Mouse (Mus musculus) urinary bladder, postnatal 36 days (tissue): ENCODE results near the gene Lrch1.

Experiments
- DNase-seq, 2 experiments: peaks; one replicate each; pipeline ENCODE4 v3.0.0; 2022; ENCODE audit warnings: low spot score in 2 of 2, mixed read lengths in 1 of 2

The Lrch1 gene

GRCm38 (mm10) chr14:74814848-74815789 is 132.6 kb downstream of the Lrch1 start:
- no peak for DNase-seq

DNA sequence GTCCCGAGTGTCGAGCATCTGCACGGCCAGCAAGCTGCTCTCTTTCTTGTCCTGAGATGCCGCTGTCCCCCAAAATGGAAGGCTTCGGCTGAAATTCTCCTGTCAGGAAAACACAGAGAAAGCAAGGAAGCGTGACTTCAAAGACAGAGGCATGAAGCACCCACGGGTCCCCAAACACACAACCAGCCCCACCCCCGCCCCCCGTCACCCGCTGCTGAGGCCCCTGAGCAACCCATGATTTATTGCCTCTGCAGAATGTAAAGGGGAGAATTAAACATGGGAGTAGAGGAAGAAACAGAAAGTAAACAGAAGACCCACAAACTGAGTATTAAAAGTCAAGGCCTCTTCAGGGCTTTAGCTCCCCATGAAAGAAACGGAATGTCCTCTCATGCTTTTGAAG is 136.1 kb downstream of the Lrch1 start:
- DNase-seq: no peak

DNA sequence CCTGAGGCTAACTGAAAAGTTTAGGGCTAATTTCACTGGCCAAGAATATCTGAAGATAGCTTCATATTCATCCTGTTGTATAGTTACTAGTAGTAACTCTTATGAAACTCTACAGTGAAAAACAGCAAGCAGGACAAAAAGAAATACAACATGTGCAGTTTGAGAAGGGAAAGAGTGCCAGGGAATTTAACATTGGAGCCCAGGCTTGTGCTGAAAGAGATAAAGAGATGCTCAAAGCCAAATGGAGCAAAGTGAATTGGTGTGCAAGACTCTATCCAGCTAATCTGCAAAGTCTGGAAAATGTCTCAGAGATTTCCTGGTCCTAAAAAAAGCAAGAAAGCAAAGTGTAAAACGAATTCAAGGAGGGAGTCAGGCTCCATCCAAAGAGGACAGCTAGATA is 145.7 kb downstream of the Lrch1 start:
- DNase-seq: no peak

- DNase-seq: no peak
Observed at GRCm38 (mm10) chr14:74798063-74798890, 149.4 kb downstream of the Lrch1 start.

GRCm38 (mm10) chr14:74797386-74798062 is 150.2 kb downstream of the Lrch1 start:
- DNase-seq: no peak

DNA sequence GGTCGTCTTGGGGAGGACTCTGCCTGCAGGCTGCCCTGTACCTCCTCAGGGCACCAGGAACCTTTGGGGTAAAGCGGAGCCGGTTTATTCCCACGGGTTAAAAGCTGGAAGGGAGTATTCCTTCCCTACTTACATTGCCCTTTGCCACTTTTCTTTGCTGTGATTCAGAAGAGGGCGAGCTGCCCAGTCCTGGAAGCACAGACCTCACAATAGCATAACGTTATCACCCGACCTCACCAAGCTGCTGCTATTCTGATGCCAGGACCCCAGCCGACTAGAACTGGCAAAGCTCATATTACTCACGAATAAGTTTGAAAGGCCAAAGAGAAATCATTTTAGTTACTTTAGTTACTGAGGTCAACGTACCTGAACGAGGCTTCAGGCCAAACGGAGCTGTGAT is 152.7 kb downstream of the Lrch1 start:
- DNase-seq: no peak

DNA sequence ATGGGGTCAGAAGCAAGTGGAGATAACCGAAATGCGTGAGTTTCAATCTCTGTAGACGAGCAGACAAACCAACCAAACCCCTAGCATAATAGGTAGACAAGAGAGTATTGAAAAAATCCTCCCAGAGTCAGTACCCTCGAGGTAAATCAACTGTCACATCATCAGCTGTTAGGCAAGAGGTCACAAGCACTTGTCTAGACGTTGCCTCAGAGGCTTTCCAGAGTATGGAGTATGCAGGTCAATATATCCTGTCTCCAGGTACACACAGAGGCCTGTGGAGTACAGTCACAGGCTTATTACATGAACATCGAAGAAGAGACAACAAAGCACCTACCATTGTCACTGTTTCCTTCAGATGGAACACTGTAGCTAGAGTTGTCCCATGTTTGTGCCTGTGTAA is 154.9 kb downstream of the Lrch1 start:
- no peak for DNase-seq

DNA sequence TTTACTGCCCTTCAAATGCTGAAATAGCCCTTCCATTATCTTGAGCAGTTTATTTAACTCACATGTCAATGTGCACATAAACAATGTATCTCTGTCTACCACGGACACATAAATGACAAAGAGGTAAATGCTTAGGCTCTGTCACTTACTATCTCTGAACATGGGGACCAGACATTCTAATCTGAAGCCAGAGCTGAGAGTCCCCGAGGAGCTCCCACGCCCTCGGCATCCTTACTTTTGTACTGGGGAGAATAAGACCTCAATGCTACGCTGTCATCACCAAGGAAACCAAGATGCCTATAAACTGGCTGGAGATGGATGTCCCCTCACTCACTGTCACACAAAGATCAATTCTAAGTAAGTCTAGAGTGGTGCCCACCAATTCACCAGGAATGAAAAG is 157.1 kb downstream of the Lrch1 start:
- no peak for DNase-seq

GRCm38 (mm10) chr14:74788766-74789165 is 158.9 kb downstream of the Lrch1 start:
- DNase-seq: peak in 1 of 2 experiments; percentile 14

DNA sequence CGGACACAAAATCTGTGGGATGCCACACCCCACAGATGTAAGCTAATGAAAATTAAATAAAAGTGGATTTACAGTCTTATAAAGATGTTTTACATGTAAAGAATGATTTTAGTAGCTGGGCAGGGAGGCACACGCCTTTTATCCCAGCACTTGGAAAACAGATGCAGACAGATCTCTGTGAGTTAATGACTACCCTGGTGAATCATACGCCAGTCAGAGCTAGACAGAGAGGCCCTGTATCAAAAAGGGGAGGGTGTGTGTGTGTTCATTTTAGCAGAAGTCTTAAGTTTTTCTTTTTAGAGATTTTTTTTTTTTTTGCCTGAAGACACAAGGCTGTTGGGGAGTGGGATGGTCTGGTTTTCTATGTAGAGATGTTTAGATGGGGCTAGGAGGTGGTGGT is 160.0 kb downstream of the Lrch1 start:
- no peak for DNase-seq

DNA sequence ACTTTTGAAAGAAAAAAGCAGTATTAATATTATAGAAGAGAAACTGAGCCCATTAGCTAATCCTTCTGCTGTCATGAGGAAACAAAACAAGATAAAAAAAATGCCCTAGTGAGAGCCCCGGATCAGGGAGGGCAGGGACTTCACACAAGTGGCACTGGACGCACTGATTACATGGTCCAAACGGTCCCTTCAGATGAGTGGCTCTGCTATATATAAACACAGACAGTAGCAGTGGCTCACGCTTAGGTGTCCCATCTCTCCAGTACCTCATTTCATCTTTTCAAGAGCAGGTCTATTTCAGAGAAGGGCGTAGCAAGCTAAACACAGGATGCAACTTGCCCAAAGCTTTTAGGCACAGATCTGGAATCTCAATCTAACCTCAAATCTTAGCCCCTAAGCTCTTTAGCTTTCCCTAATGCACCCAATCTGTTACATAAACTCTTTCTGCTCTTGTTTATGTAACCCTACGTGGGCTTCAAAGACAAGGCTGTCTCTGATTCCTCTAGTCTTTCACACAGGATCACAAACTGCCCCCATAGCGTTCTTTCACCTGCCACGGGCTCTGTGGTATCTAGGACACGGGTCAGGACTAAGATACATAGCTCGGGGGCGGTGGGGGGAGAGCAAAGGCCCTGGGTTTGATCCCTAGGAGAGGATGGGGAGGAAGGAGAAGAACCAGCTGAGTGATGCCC is 163.3 kb downstream of the Lrch1 start:
- no peak for DNase-seq

- no peak for DNase-seq
Observed at GRCm38 (mm10) chr14:74774046-74774619, 173.5 kb downstream of the Lrch1 start.

GRCm38 (mm10) chr14:74767892-74768291 is 179.8 kb downstream of the Lrch1 start:
- no peak for DNase-seq

DNA sequence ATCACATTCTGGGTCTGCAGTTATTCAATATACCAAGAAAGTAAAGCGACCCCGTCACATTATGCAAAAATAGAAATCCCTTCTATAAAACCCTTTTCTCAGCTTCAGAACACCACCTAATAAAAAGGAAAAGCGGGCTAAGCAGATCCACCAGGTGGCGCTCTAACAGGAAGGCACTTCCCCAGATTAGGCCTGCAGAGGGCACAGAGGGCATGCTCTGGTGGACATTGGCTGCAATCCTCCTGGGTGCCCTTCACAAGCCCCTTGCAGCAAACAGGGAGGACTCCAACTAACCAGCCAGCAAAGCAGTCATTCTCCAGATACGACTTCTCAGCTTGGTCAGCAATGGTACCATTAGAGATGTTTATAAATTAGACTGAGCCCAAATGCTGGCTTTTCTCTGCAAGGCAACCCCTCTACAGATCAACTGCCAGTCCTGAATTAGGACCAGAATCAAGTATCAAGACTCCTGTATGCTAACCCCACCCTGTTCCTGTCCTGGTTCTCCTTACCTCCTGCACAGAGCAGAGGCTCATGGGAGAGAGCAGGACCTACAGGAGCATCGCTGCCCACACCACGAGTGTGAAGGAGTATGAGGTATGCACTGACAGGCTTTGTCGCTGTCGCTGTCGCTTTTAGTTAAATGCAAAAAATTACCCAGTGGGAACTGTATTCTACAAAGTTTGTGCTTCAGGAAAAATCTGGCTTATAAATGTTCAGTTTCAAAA is 183.3 kb downstream of the Lrch1 start:
- DNase-seq: peak; percentile 53 to 64

- no peak for DNase-seq
Observed at GRCm38 (mm10) chr14:74736850-74737249, 210.8 kb downstream of the Lrch1 start.

GRCm38 (mm10) chr14:74735471-74735870 is 212.2 kb downstream of the Lrch1 start:
- no peak for DNase-seq

- no peak for DNase-seq
Observed at GRCm38 (mm10) chr14:74733397-74733796, 214.3 kb downstream of the Lrch1 start.

- peak; percentile 95 for DNase-seq
Observed at GRCm38 (mm10) chr14:74732079-74732783, 215.4 kb downstream of the Lrch1 start, which contains the start of gene Esd. Gene Esd, plus strand, starts transcription at chr14:74732297.

GRCm38 (mm10) chr14:74731221-74732078 is 216.2 kb downstream of the Lrch1 start:
- no peak for DNase-seq
